ENCODE assay signal across 24 mouse cellular contexts in genomic region chr15:7332875-7333274, GRCm38 (mm10).
"Had no signal": no experiment of that assay in that cellular context is flagged by ENCODE, and none has a peak within 500 bp of the region (broad histone marks: within the 10 kb centered on the region; RNA-seq: fewer than 3 reads in every experiment).

No protein-coding gene starts in this region.

- H3K4me2 ChIP-seq: heart, embryonic 12.5 days; hindbrain, embryonic 12.5 days; hindbrain, embryonic 14.5 days; limb, embryonic 12.5 days had no signal

- H3K4me1 ChIP-seq: heart, embryonic 10.5 days; heart, embryonic 12.5 days; hindbrain, embryonic 10.5 days; hindbrain, embryonic 12.5 days; limb, embryonic 10.5 days; limb, embryonic 12.5 days had no signal

- DNase-seq: gastrocnemius, adult 2 months; gastrocnemius, postnatal 10 days; gastrocnemius, postnatal 25 days; heart, adult 18-20 months; heart, postnatal 10 days; heart, postnatal 4 days; kidney, adult 18-20 months; kidney, adult 8-10 months; kidney, postnatal 10 days; kidney, postnatal 25 days; kidney, postnatal 4 days had no signal

- H3K36me3 ChIP-seq: heart, embryonic 10.5 days; heart, embryonic 12.5 days; hindbrain, embryonic 10.5 days; hindbrain, embryonic 12.5 days; limb, embryonic 10.5 days; limb, embryonic 12.5 days had no signal

- ATAC-seq: forebrain, embryonic 16.5 days; hindbrain, embryonic 16.5 days; inflammation-experienced regulatory T-cells, adult 6 months; intestine, postnatal 0 days had no signal

- H3K27me3 ChIP-seq: heart, embryonic 12.5 days; hindbrain, embryonic 12.5 days; limb, embryonic 12.5 days had no signal

- H3K9ac ChIP-seq: heart, embryonic 12.5 days; hindbrain, embryonic 12.5 days; hindbrain, embryonic 14.5 days; limb, embryonic 12.5 days had no signal

- H3K27ac ChIP-seq: gastrocnemius, adult 2 months; heart, embryonic 10.5 days; hindbrain, embryonic 10.5 days; hindbrain, embryonic 12.5 days; hindbrain, embryonic 14.5 days; layer of hippocampus, adult 2 months; left cerebral cortex, adult 2 months; limb, embryonic 10.5 days; limb, embryonic 12.5 days had no signal

- H3K9me3 ChIP-seq: heart, embryonic 10.5 days; heart, embryonic 12.5 days; hindbrain, embryonic 10.5 days; hindbrain, embryonic 12.5 days; limb, embryonic 10.5 days; limb, embryonic 12.5 days had no signal

- H3K4me3 ChIP-seq: gastrocnemius, adult 2 months; heart, embryonic 10.5 days; heart, embryonic 12.5 days; hindbrain, embryonic 10.5 days; hindbrain, embryonic 12.5 days; layer of hippocampus, adult 2 months; left cerebral cortex, adult 2 months; limb, embryonic 10.5 days; limb, embryonic 12.5 days had no signal
